Mouse (Mus musculus) cerebellum, adult 2 months (tissue): ENCODE results near the gene Zfp988.
"Not testable (repeated sequence)": the region's sequence is repeated elsewhere in the genome, so short reads cannot be mapped to it uniquely, and the experiment has no call there.

ENCODE experiments used
- CTCF ChIP-seq: fragments of 200-500 bp; IDR thresholded peaks from 2 replicates; pipeline ENCODE4 v1.5.1; 2011; ENCODE audit warnings: low read depth, mild to moderate bottlenecking, control low read depth, low read length, moderate library complexity, borderline replicate concordance; ENCODE audit not compliant: insufficient read depth
- POLR2A ChIP-seq: fragments of 200-500 bp; IDR thresholded peaks from 2 replicates; pipeline ENCODE4 v1.6.1; 2011; ENCODE audit warnings: low read length, control low read depth, borderline replicate concordance; ENCODE audit not compliant: insufficient read depth

DNA sequence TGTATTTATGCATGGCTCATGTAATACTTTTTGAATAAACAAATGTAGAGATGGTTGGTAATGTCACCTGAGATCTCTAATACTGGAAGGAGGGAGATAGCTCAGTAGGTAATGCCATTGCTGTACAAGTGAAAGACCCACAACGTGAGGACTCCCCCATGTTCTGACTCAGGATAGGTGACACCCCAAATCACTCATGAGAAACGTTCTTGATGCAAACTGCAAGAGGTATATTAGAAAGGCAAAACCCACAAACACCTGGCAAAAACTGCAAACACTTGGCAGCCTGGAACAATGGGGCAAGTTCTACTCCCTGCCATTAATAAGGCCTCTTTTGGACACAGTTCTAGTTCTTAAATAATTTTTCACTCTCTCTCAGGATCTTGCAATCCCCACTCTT is 42.9 kb downstream of the Zfp988 start:
- TF ChIP-seq CTCF, POLR2A: not testable (repeated sequence)
